Comparison of ENCODE assay signal across 24 mouse cellular contexts in the genomic region with DNA sequence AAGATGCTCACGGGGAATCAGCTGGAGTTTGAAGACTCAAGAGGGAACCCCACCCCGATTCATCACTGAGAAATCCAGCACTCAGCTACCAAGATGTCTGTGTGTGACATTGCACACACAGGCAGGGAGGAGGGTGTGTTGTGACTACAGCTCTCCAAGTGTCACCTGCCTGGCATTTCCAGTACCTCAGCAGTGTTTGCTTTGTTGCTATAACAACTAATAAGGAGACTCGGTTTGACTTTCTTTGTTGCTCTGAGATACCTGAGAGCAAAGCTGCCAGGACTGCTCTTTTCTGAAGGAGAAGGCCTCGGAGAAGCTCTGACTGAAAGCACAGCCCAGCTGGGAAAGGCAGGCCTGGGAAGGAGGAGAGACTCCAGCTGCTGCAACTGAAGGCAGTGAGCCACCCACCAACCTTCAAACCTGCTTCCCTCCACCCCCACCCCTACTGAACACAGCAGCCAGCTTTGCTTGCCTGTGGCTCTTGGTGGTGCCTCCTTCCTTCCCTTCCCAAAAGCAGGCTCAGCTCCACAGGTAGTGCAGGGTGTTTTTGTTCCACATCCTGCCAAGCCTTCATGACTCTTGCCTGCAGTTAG.
A peak's percentile ranks its signal among the peaks of the same experiment; 100 is the strongest.
DNase-seq lines count a peak whose midpoint lies in the region; ATAC-seq and TF ChIP-seq lines count a peak whose summit lies in the region.
"Had no signal": no experiment of that assay in that cellular context is flagged by ENCODE, and none has a peak within 500 bp of the region (broad histone marks: within the 10 kb centered on the region; RNA-seq: fewer than 3 reads in every experiment).

No protein-coding gene starts in this region.

- no peak overlapping the region for H3K4me3 ChIP-seq in heart, adult 2 months
- H3K4me3 ChIP-seq in midbrain, embryonic 16.5 days (ENCODE audit: low read depth, low read length): no peak overlapping the region
- H3K4me3 ChIP-seq in midbrain, embryonic 14.5 days (replicated peaks; ENCODE audit: low read depth, low read length): no peak overlapping the region
- H3K4me3 ChIP-seq: heart, embryonic 12.5 days; hindbrain, embryonic 15.5 days; liver, embryonic 15.5 days; midbrain, embryonic 10.5 days had no signal

- no peaks in the 10 kb centered on the region for H3K27me3 ChIP-seq in heart, adult 2 months (ENCODE audit: control insufficient read depth, insufficient read depth, low read length)
- no peaks in the 10 kb centered on the region for H3K27me3 ChIP-seq in midbrain, embryonic 16.5 days (ENCODE audit: control insufficient read depth, insufficient read depth, low read depth, low read length)
- no peaks in the 10 kb centered on the region for H3K27me3 ChIP-seq in midbrain, embryonic 14.5 days (ENCODE audit: control insufficient read depth, insufficient read depth, low read length)
- H3K27me3 ChIP-seq: hindbrain, embryonic 15.5 days; liver, embryonic 15.5 days had no signal

- intact Hi-C loops in heart, adult 2 months (cut with DNase I): no loop called here

- no peaks in the 10 kb centered on the region for H3K9me3 ChIP-seq in midbrain, embryonic 16.5 days (replicated peaks; ENCODE audit: control insufficient read depth, low read length, poor library complexity, severe bottlenecking)
- no peaks in the 10 kb centered on the region for H3K9me3 ChIP-seq in midbrain, embryonic 14.5 days (ENCODE audit: control insufficient read depth, low read length)
- H3K9me3 ChIP-seq: heart, embryonic 12.5 days; hindbrain, embryonic 15.5 days; liver, embryonic 15.5 days; midbrain, embryonic 10.5 days had no signal

- H3K27ac ChIP-seq in heart, adult 2 months: no peak overlapping the region
- 0 out of 2 replicates have a peak overlapping the region, but pooled peaks have one; percentile 22 for H3K27ac ChIP-seq in midbrain, embryonic 16.5 days (ENCODE audit: low read length)
- H3K27ac ChIP-seq in midbrain, embryonic 14.5 days (replicated peaks; ENCODE audit: low read depth, low read length): no peak overlapping the region
- H3K27ac ChIP-seq: hindbrain, embryonic 15.5 days; liver, embryonic 15.5 days; midbrain, embryonic 10.5 days had no signal

- H3K9ac ChIP-seq in heart, adult 2 months (ENCODE audit: low read depth, low read length): no peak overlapping the region
- no peak overlapping the region for H3K9ac ChIP-seq in midbrain, embryonic 16.5 days (ENCODE audit: low read depth, low read length)
- no peak overlapping the region for H3K9ac ChIP-seq in midbrain, embryonic 14.5 days (replicated peaks; ENCODE audit: low read length)
- H3K9ac ChIP-seq: heart, embryonic 12.5 days; hindbrain, embryonic 15.5 days; liver, embryonic 15.5 days had no signal

- 54% methylated on average over 4 of the region's 4 CpGs for WGBS in heart, adult 2 months
- 54% methylated on average over 4 of the region's 4 CpGs for WGBS in midbrain, embryonic 16.5 days
- WGBS in midbrain, embryonic 14.5 days: 66% methylated on average over 4 of the region's 4 CpGs

- TF ChIP-seq CTCF in heart, adult 2 months (IDR thresholded peaks at IDR 0.05): no peak

- TF ChIP-seq POLR2A in heart, adult 2 months (IDR thresholded peaks at IDR 0.05; ENCODE audit: insufficient read depth, low read depth, low read length): no peak

- no peak for TF ChIP-seq EP300 in heart, adult 2 months (IDR thresholded peaks at IDR 0.05; ENCODE audit: insufficient read depth, low read depth, low read length)

- DNase-seq in heart, adult 11 months: peak; percentile 18
- DNase-seq in heart, adult 2 months: no peak
- DNase-seq in midbrain, embryonic 14.5 days: no peak
- peak; percentile 54 for DNase-seq in lung, postnatal 25 days (ENCODE audit: low spot score)
- DNase-seq in adrenal gland, adult (ENCODE audit: inconsistent age in 2 of 2, low spot score in 1 of 2): no peak
- no peak for DNase-seq in gastrocnemius, postnatal 10 days
- DNase-seq: adrenal gland, postnatal 36 days; cerebellum, adult 2 months; cerebellum, postnatal 25 days; gastrocnemius, postnatal 25 days; heart, adult 18-20 months; heart, postnatal 4 days; kidney, adult 11 months; kidney, postnatal 14 days; retina, postnatal 1 day; right cerebral cortex, postnatal 14 days had no signal

- no peak overlapping the region for H3K4me2 ChIP-seq in midbrain, embryonic 16.5 days (ENCODE audit: low read length)
- no peak overlapping the region for H3K4me2 ChIP-seq in midbrain, embryonic 14.5 days (ENCODE audit: low read length)
- H3K4me2 ChIP-seq: heart, embryonic 12.5 days; hindbrain, embryonic 15.5 days; liver, embryonic 15.5 days had no signal

- no peak for ATAC-seq in midbrain, embryonic 16.5 days
- no peak for ATAC-seq in midbrain, embryonic 14.5 days (ENCODE audit: low FRiP score, low TSS enrichment)
- ATAC-seq: CD4-positive, CD25-positive, alpha-beta regulatory T cell, adult 4 months; forebrain, embryonic 16.5 days; inflammation-experienced regulatory T-cells, adult 6 months had no signal

- H3K36me3 ChIP-seq in heart, adult 2 months (ENCODE audit: control insufficient read depth, insufficient read depth, low read length): no peaks in the 10 kb centered on the region
- no peaks in the 10 kb centered on the region for H3K36me3 ChIP-seq in midbrain, embryonic 16.5 days (ENCODE audit: control insufficient read depth, insufficient read depth, low read length)
- no peaks in the 10 kb centered on the region for H3K36me3 ChIP-seq in midbrain, embryonic 14.5 days (ENCODE audit: control insufficient read depth, insufficient read depth, low read length)
- H3K36me3 ChIP-seq: heart, embryonic 12.5 days; hindbrain, embryonic 15.5 days; liver, embryonic 15.5 days; midbrain, embryonic 10.5 days had no signal

- H3K79me2 ChIP-seq in heart, adult 2 months (replicated peaks; ENCODE audit: control insufficient read depth, insufficient read depth, low read length): no peaks in the 10 kb centered on the region

- H3K4me1 ChIP-seq in heart, adult 2 months (ENCODE audit: control insufficient read depth, insufficient read depth, low read length): no peaks in the 10 kb centered on the region
- no peaks in the 10 kb centered on the region; the same call in 1 of the 2 replicates for H3K4me1 ChIP-seq in midbrain, embryonic 16.5 days (ENCODE audit: control insufficient read depth, insufficient read depth, low read length)
- H3K4me1 ChIP-seq in midbrain, embryonic 14.5 days (ENCODE audit: control insufficient read depth, insufficient read depth, low read length): peaks cover 4% of the 10 kb centered on the region; the same call in 1 of the 2 replicates
- H3K4me1 ChIP-seq: heart, embryonic 12.5 days; hindbrain, embryonic 15.5 days; liver, embryonic 15.5 days had no signal

Comparison
In these comparisons a context has a peak if more than half of its experiments do, and no peak if none do; other contexts are left out.
1. DNase-seq: peak in heart, adult 11 months (single experiment) and lung, postnatal 25 days (single experiment); none in heart, adult 2 months (0 of 2), midbrain, embryonic 14.5 days (single experiment), adrenal gland, adult (0 of 2) and gastrocnemius, postnatal 10 days (single experiment).